In the genomic region with DNA sequence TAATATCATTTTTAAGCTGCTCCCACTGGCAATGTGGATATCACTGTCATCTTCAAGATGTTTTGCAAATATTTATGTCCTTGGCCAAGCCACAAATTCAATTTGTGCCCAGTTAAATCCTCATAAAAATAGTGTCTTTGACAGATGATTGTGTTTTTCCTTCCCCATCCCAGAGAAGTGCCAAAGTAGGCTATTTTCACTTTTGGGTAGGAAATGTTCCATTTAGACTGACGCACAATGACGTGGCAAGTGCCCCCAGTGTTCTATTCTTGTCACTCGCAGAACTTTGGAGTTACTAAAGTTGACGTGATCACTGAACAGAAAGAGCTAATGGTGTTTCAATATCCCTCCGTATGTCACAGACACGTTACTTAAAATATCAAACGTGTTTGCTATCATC, we compare ENCODE assay signal across 15 mouse cellular contexts.
A peak's percentile ranks its signal among the peaks of the same experiment; 100 is the strongest.
DNase-seq lines count a peak whose midpoint lies in the region.
"Had no signal": no experiment of that assay in that cellular context is flagged by ENCODE, and none has a peak within 500 bp of the region (broad histone marks: within the 10 kb centered on the region; RNA-seq: fewer than 3 reads in every experiment).

No protein-coding gene starts in this region.

- peak; percentile 7 for DNase-seq in left cerebral cortex, adult 11 months (ENCODE audit: low spot score)
- DNase-seq in left cerebral cortex, postnatal 4 days: no peak
- DNase-seq in adipocyte (ENCODE audit: low spot score): peak; percentile 54
- peak; percentile 40 for DNase-seq in layer of hippocampus, adult 9-11 months
- peak; percentile 33 to 61 for DNase-seq in right cerebral cortex, postnatal 10 days (ENCODE audit: low spot score in 2 of 2)
- no peak for DNase-seq in adrenal gland, postnatal 36 days
- no peak for DNase-seq in ovary, postnatal 10 days (ENCODE audit: low spot score)
- DNase-seq: adrenal gland, postnatal 14 days; cerebellum, adult 9-11 months; embryo, embryonic 11 days; gastrocnemius, postnatal 36 days; heart, postnatal 36 days; kidney, adult 9 months; kidney, postnatal 4 days; thymus, postnatal 36 days had no signal

- intact Hi-C loops in left cerebral cortex, postnatal 4 days (cut with DNase I): no loop called here

Comparison
In these comparisons a context has a peak if more than half of its experiments do, and no peak if none do; other contexts are left out.
1. DNase-seq: peak in left cerebral cortex, adult 11 months (single experiment), adipocyte (single experiment), layer of hippocampus, adult 9-11 months (single experiment) and right cerebral cortex, postnatal 10 days (2 of 2); none in left cerebral cortex, postnatal 4 days (single experiment), adrenal gland, postnatal 36 days (0 of 2) and ovary, postnatal 10 days (single experiment).